Mouse (Mus musculus): ENCODE results near the gene Gm13278. TPM values are rescaled to one million over a fixed set of nuclear protein-coding genes. Genes with fewer than 3 reads are reported as not detected.
"Not testable (repeated sequence)": the region's sequence is repeated elsewhere in the genome, so short reads cannot be mapped to it uniquely, and the experiment has no call there.

Gm13278 gene
- polyA plus RNA-seq, 1 experiment from 2014 or later: not detected

- DNase-seq (ENCODE audit: extremely low spot score, low spot score): peak; percentile 63
- peak overlapping the region; percentile 45 for H3K4me3 ChIP-seq
- H3K9me3 ChIP-seq; H3K4me1 ChIP-seq; H3K27ac ChIP-seq; H3K27me3 ChIP-seq (ENCODE audit: poor library complexity, severe bottlenecking); H3K36me3 ChIP-seq (replicated peaks): not testable (repeated sequence)
- WGBS: 2% methylated on average over 40 of the region's 42 CpGs
Measured at GRCm38 (mm10) chr4:88763384-88764018, 27.8 kb upstream of the Gm13278 start.

GRCm38 (mm10) chr4:88773534-88773933, 17.8 kb upstream of the Gm13278 start, which contains the start of gene Gm13290:
Gene Gm13290, plus strand, starts transcription at chr4:88773834.
- not testable (repeated sequence) for H3K9me3 ChIP-seq; H3K36me3 ChIP-seq (replicated peaks); H3K4me1 ChIP-seq; H3K4me3 ChIP-seq; H3K27ac ChIP-seq; DNase-seq (ENCODE audit: extremely low spot score, low spot score); H3K27me3 ChIP-seq (ENCODE audit: poor library complexity, severe bottlenecking)
- WGBS: no CpG with 5 or more reads among the region's 32 CpGs

DNA sequence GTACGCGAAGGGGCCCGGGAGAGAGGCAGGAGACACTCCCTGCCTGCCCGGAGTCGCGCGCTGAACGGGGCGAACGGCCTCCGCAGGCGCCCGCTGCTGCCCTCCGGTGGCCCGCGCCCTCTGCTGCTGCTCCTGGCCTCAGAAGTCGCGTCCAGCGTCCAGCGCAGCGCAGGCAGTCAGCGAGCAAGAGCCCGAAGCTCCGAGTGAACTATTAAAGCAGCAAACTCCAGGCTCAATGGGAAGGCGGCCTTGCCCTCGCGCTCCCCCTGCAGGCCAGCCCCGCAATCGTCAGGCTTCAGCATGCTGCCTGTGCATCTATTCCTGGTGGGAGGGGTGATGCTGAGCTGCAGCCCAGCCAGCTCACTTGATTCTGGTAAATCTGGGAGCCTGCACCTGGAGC, 14.7 kb upstream of the Gm13278 start, which contains the start of gene Gm13289:
TSS of gene Gm13289 (plus strand) at position 301 of the 400 bp plus-strand sequence.
- not testable (repeated sequence) for H3K27ac ChIP-seq; H3K9me3 ChIP-seq; H3K36me3 ChIP-seq (replicated peaks); H3K4me1 ChIP-seq; H3K4me3 ChIP-seq; DNase-seq (ENCODE audit: extremely low spot score, low spot score); H3K27me3 ChIP-seq (ENCODE audit: poor library complexity, severe bottlenecking)
- WGBS: no CpG with 5 or more reads among the region's 29 CpGs

- H3K9me3 ChIP-seq; H3K27ac ChIP-seq; DNase-seq (ENCODE audit: extremely low spot score, low spot score); H3K4me3 ChIP-seq; H3K27me3 ChIP-seq (ENCODE audit: poor library complexity, severe bottlenecking); H3K36me3 ChIP-seq (replicated peaks); H3K4me1 ChIP-seq: not testable (repeated sequence)
- no CpG with 5 or more reads among the region's 29 CpGs for WGBS
Measured at GRCm38 (mm10) chr4:88779550-88779949, 11.8 kb upstream of the Gm13278 start, which contains the start of gene Gm13272. Gene Gm13272, plus strand, starts transcription at chr4:88779850.

- H3K27me3 ChIP-seq (ENCODE audit: poor library complexity, severe bottlenecking); H3K27ac ChIP-seq; H3K4me1 ChIP-seq; H3K36me3 ChIP-seq (replicated peaks); H3K9me3 ChIP-seq; H3K4me3 ChIP-seq; DNase-seq (ENCODE audit: extremely low spot score, low spot score): not testable (repeated sequence)
- 43% methylated on average over 16 of the region's 18 CpGs for WGBS
Measured at GRCm38 (mm10) chr4:88780320-88780719, 11.0 kb upstream of the Gm13278 start.

GRCm38 (mm10) chr4:88781831-88782230, 9.5 kb upstream of the Gm13278 start, which contains the start of gene Ifnz:
Gene Ifnz, plus strand, starts transcription at chr4:88782131.
- not testable (repeated sequence) for H3K36me3 ChIP-seq (replicated peaks); DNase-seq (ENCODE audit: extremely low spot score, low spot score); H3K4me1 ChIP-seq; H3K27ac ChIP-seq; H3K9me3 ChIP-seq; H3K27me3 ChIP-seq (ENCODE audit: poor library complexity, severe bottlenecking)
- 17% methylated on average over 5 of the region's 7 CpGs for WGBS
- peak within 1 kb of the TSS; percentile 33; the same call in 1 of the 2 replicates for H3K4me3 ChIP-seq

DNA sequence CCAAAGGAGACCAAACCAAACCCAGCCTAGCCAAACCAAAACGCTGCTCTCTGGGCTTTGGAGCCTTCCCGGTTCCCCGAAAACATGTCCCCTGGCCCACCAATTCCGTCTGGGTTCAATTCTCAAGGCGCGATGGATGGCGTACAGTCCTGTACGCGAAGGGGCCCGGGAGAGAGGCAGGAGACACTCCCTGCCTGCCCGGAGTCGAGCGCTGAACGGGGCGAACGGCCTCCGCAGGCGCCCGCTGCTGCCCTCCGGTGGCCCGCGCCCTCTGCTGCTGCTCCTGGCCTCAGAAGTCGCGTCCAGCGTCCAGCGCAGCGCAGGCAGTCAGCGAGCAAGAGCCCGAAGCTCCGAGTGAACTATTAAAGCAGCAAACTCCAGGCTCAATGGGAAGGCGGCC, 9.0 kb upstream of the Gm13278 start:
- H3K4me3 ChIP-seq: peak overlapping the region; percentile 33; the same call in 1 of the 2 replicates
- H3K4me1 ChIP-seq: not testable (repeated sequence)
- 0% methylated on average over 4 of the region's 31 CpGs for WGBS

GRCm38 (mm10) chr4:88785409-88785808, 5.9 kb upstream of the Gm13278 start, which contains the start of gene Gm13276:
Gene Gm13276, plus strand, starts transcription at chr4:88785709.
- H3K27ac ChIP-seq; H3K9me3 ChIP-seq; H3K36me3 ChIP-seq (replicated peaks); DNase-seq (ENCODE audit: extremely low spot score, low spot score); H3K4me1 ChIP-seq; H3K4me3 ChIP-seq; H3K27me3 ChIP-seq (ENCODE audit: poor library complexity, severe bottlenecking): not testable (repeated sequence)
- no CpG with 5 or more reads among the region's 27 CpGs for WGBS

More for the DNA sequence above, 9.0 kb upstream of the Gm13278 start:
- H3K27ac ChIP-seq; H3K27me3 ChIP-seq (ENCODE audit: poor library complexity, severe bottlenecking); H3K9me3 ChIP-seq; H3K36me3 ChIP-seq (replicated peaks); DNase-seq (ENCODE audit: extremely low spot score, low spot score): not testable (repeated sequence)

DNA sequence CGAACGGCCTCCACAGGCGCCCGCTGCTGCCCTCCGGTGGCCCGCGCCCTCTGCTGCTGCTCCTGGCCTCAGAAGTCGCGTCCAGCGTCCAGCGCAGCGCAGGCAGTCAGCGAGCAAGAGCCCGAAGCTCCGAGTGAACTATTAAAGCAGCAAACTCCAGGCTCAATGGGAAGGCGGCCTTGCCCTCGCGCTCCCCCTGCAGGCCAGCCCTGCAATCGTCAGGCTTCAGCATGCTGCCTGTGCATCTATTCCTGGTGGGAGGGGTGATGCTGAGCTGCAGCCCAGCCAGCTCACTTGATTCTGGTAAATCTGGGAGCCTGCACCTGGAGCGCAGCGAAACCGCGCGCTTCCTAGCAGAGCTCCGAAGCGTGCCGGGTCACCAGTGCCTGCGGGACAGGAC, 2.9 kb upstream of the Gm13278 start, which contains the start of gene Gm13277:
TSS of gene Gm13277 (plus strand) at position 231 of the 400 bp plus-strand sequence.
- H3K4me1 ChIP-seq; H3K9me3 ChIP-seq; H3K27ac ChIP-seq; H3K36me3 ChIP-seq (replicated peaks); H3K27me3 ChIP-seq (ENCODE audit: poor library complexity, severe bottlenecking); H3K4me3 ChIP-seq; DNase-seq (ENCODE audit: extremely low spot score, low spot score): not testable (repeated sequence)
- WGBS: 3% methylated on average over 4 of the region's 28 CpGs

GRCm38 (mm10) chr4:88793936-88794675, 2.8 kb downstream of the Gm13278 start, which contains the start of gene Gm13275:
Gene Gm13275, plus strand, starts transcription at chr4:88794487.
- not testable (repeated sequence) for H3K4me3 ChIP-seq; H3K36me3 ChIP-seq (replicated peaks); DNase-seq (ENCODE audit: extremely low spot score, low spot score); H3K9me3 ChIP-seq; H3K27ac ChIP-seq; H3K4me1 ChIP-seq; H3K27me3 ChIP-seq (ENCODE audit: poor library complexity, severe bottlenecking)
- WGBS: 0% methylated on average over 17 of the region's 52 CpGs

DNA sequence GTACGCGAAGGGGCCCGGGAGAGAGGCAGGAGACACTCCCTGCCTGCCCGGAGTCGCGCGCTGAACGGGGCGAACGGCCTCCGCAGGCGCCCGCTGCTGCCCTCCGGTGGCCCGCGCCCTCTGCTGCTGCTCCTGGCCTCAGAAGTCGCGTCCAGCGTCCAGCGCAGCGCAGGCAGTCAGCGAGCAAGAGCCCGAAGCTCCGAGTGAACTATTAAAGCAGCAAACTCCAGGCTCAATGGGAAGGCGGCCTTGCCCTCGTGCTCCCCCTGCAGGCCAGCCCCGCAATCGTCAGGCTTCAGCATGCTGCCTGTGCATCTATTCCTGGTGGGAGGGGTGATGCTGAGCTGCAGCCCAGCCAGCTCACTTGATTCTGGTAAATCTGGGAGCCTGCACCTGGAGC, 5.7 kb downstream of the Gm13278 start, which contains the start of gene Gm13279:
TSS of gene Gm13279 (plus strand) at position 301 of the 400 bp plus-strand sequence.
- not testable (repeated sequence) for H3K4me3 ChIP-seq; H3K27ac ChIP-seq; H3K36me3 ChIP-seq (replicated peaks); H3K4me1 ChIP-seq; DNase-seq (ENCODE audit: extremely low spot score, low spot score); H3K27me3 ChIP-seq (ENCODE audit: poor library complexity, severe bottlenecking); H3K9me3 ChIP-seq
- WGBS: no CpG with 5 or more reads among the region's 28 CpGs

DNA sequence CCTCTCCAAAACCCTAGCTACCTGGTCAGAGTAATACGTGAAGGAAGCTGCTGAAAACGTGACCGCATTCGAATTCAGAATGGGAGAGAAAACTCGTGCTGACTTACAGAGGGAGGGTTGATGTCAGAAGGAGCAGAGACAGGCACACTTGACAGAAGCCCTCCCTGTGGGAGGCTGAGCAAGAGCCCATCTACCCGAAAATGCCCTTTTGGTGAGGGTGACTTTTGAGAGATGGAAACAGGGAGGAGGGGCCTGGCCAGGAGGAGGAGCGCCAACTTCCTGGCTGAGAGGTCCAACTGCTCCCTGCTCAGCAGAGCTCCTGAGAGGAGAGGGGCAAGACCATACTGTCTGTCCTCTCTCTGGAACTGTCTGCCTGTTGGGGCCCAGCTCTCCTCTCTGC, 8.0 kb downstream of the Gm13278 start, which contains the start of gene Gm13285:
TSS of gene Gm13285 (plus strand) at position 301 of the 400 bp plus-strand sequence.
- 14% methylated on average over 6 of the region's 7 CpGs for WGBS
- H3K4me3 ChIP-seq; H3K4me1 ChIP-seq; H3K36me3 ChIP-seq (replicated peaks); H3K9me3 ChIP-seq; DNase-seq (ENCODE audit: extremely low spot score, low spot score); H3K27me3 ChIP-seq (ENCODE audit: poor library complexity, severe bottlenecking); H3K27ac ChIP-seq: not testable (repeated sequence)

GRCm38 (mm10) chr4:88802954-88803353, 11.6 kb downstream of the Gm13278 start, which contains the start of gene Gm13287:
Gene Gm13287, plus strand, starts transcription at chr4:88803254.
- not testable (repeated sequence) for H3K4me3 ChIP-seq; H3K4me1 ChIP-seq; DNase-seq (ENCODE audit: extremely low spot score, low spot score); H3K9me3 ChIP-seq; H3K36me3 ChIP-seq (replicated peaks); H3K27ac ChIP-seq
- WGBS: no CpG with 5 or more reads among the region's 29 CpGs
- H3K27me3 ChIP-seq (ENCODE audit: poor library complexity, severe bottlenecking): peaks cover 17% of the 10 kb centered on the region

Data from forebrain, embryonic 10.5 days (tissue).